ENCODE assay signal across 20 mouse cellular contexts in the genomic region with DNA sequence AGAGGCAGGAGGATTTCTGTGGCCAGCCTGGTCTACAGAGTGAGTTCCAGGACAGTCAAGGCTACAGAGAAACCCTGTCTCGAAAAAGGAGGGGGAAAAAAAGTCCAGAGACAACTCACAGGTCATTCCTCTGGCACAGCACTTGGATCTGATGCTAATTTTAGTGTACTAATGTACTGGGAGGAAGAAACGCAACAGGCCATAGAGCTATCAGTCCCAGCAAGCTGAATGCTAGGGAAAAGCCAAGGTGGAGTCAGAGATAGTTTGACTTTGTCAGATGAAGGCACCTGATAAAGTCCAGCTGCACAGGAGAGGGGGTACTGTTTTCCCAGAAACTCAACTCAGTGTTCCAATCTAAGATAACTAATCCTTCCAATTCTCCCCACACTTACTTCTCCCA. TPM values are rescaled to one million over a fixed set of nuclear protein-coding genes. Genes with fewer than 3 reads are reported as not detected.
DNase-seq lines count a peak whose midpoint lies in the region; ATAC-seq and TF ChIP-seq lines count a peak whose summit lies in the region.
"Had no signal": no experiment of that assay in that cellular context is flagged by ENCODE, and none has a peak within 500 bp of the region (broad histone marks: within the 10 kb centered on the region; RNA-seq: fewer than 3 reads in every experiment).

No protein-coding gene starts in this region.

- H3K4me3 ChIP-seq in liver, embryonic 11.5 days (ENCODE audit: low read depth, low read length), result no peak overlapping the region
- H3K4me3 ChIP-seq in MEL (ENCODE audit: control insufficient read depth in 1 of 2, insufficient read depth in 1 of 2, low read depth in 2 of 2, low read length in 2 of 2), result no peak overlapping the region
- no peak overlapping the region for H3K4me3 ChIP-seq in liver, embryonic 14.5 days (ENCODE audit: insufficient read depth in 1 of 2, low read depth in 2 of 2, low read length in 2 of 2)
- no peak overlapping the region for H3K4me3 ChIP-seq in lung, postnatal 0 days (ENCODE audit: low read depth, low read length)
- H3K4me3 ChIP-seq in kidney, embryonic 16.5 days (ENCODE audit: low read length), result no peak overlapping the region
- H3K4me3 ChIP-seq: embryonic facial prominence, embryonic 12.5 days; forebrain, embryonic 15.5 days; heart, embryonic 15.5 days; hindbrain, embryonic 13.5 days had no signal

- no peak for TF ChIP-seq POLR2A in MEL (IDR thresholded peaks at IDR 0.05; ENCODE audit: control insufficient read depth in 1 of 2, insufficient read depth in 1 of 2, low read depth in 1 of 2, low read length in 2 of 2, poor library complexity in 1 of 2)

- DNase-seq in liver, embryonic 11.5 days (ENCODE audit: low spot score), result no peak
- no peak for DNase-seq in liver
- DNase-seq in MEL (ENCODE audit: low read depth, low spot score), result no peak
- peak; percentile 19 to 44 (median 34) for DNase-seq in liver, embryonic 14.5 days (ENCODE audit: low read depth in 3 of 3, low spot score in 3 of 3)
- no peak for DNase-seq in ovary, postnatal 10 days (ENCODE audit: low spot score)
- DNase-seq in lung, postnatal 0 days (ENCODE audit: low spot score), result no peak
- DNase-seq: adrenal gland, adult 2 months; adrenal gland, postnatal 36 days; cerebellum, adult 11-12 months; cerebellum, adult 9-10 months; cerebellum, postnatal 25 days; gastrocnemius, postnatal 36 days; heart, adult 18-20 months; heart, postnatal 14 days had no signal

- H3K27ac ChIP-seq in liver, embryonic 11.5 days (ENCODE audit: low read depth, low read length), result no peak overlapping the region
- H3K27ac ChIP-seq in MEL (ENCODE audit: control insufficient read depth, low read depth, low read length), result no peak overlapping the region
- no peak overlapping the region for H3K27ac ChIP-seq in liver, embryonic 14.5 days
- H3K27ac ChIP-seq in lung, postnatal 0 days (ENCODE audit: low read length), result no peak overlapping the region
- no peak overlapping the region for H3K27ac ChIP-seq in kidney, embryonic 16.5 days (ENCODE audit: low read length)
- H3K27ac ChIP-seq: embryonic facial prominence, embryonic 12.5 days; forebrain, embryonic 15.5 days; heart, embryonic 15.5 days; hindbrain, embryonic 13.5 days had no signal

- 0 out of 2 replicates have a peak overlapping the region, but pooled peaks have one; percentile 9 for H3K4me2 ChIP-seq in liver, embryonic 11.5 days
- H3K4me2 ChIP-seq in liver, embryonic 14.5 days (ENCODE audit: low read depth), result 0 out of 2 replicates have a peak overlapping the region, but pooled peaks have one; percentile 3
- H3K4me2 ChIP-seq in lung, postnatal 0 days (replicated peaks; ENCODE audit: low read depth, low read length), result no peak overlapping the region
- no peak overlapping the region for H3K4me2 ChIP-seq in kidney, embryonic 16.5 days (replicated peaks; ENCODE audit: low read depth, low read length)
- H3K4me2 ChIP-seq: embryonic facial prominence, embryonic 12.5 days; forebrain, embryonic 15.5 days; heart, embryonic 11.5 days; heart, embryonic 15.5 days; hindbrain, embryonic 13.5 days had no signal

- H3K9ac ChIP-seq in liver, embryonic 11.5 days (ENCODE audit: low read depth, low read length), result no peak overlapping the region
- no peak overlapping the region for H3K9ac ChIP-seq in MEL (ENCODE audit: control insufficient read depth, low read depth, low read length, poor library complexity, severe bottlenecking)
- no peak overlapping the region for H3K9ac ChIP-seq in liver, embryonic 14.5 days (replicated peaks)
- no peak overlapping the region for H3K9ac ChIP-seq in lung, postnatal 0 days (replicated peaks; ENCODE audit: low read depth)
- H3K9ac ChIP-seq in kidney, embryonic 16.5 days (replicated peaks; ENCODE audit: low read length), result no peak overlapping the region
- H3K9ac ChIP-seq: embryonic facial prominence, embryonic 12.5 days; forebrain, embryonic 15.5 days; heart, embryonic 15.5 days; hindbrain, embryonic 13.5 days had no signal

- no peak for TF ChIP-seq CTCF in MEL (IDR thresholded peaks at IDR 0.05 in 2 of 3, conservative IDR thresholded peaks at IDR 0.05 in 1 of 3; ENCODE audit: control insufficient read depth in 1 of 3, insufficient read depth in 1 of 3, low read depth in 2 of 3, low read length in 3 of 3, poor library complexity in 1 of 3, severe bottlenecking in 1 of 3)
- no peak for TF ChIP-seq CTCF in liver, embryonic 14.5 days (IDR thresholded peaks at IDR 0.05; ENCODE audit: low read depth)
- TF ChIP-seq CTCF in lung, postnatal 0 days (IDR thresholded peaks at IDR 0.05), result no peak

- TF ChIP-seq RAD21 in MEL (IDR thresholded peaks at IDR 0.05; ENCODE audit: low read depth, low read length), result no peak

- H3K9me3 ChIP-seq in liver, embryonic 11.5 days (ENCODE audit: control insufficient read depth, low read length), result no peaks in the 10 kb centered on the region
- no peaks in the 10 kb centered on the region for H3K9me3 ChIP-seq in MEL (replicated peaks; ENCODE audit: insufficient read depth, low read length)
- no peaks in the 10 kb centered on the region for H3K9me3 ChIP-seq in liver, embryonic 14.5 days (ENCODE audit: control insufficient read depth, low read length)
- H3K9me3 ChIP-seq in lung, postnatal 0 days (ENCODE audit: low read length), result no peaks in the 10 kb centered on the region
- H3K9me3 ChIP-seq in kidney, embryonic 16.5 days (ENCODE audit: low read length), result no peaks in the 10 kb centered on the region; the same call in 1 of the 2 replicates
- H3K9me3 ChIP-seq: embryonic facial prominence, embryonic 12.5 days; forebrain, embryonic 15.5 days; heart, embryonic 15.5 days; hindbrain, embryonic 13.5 days had no signal

- TF ChIP-seq EP300 in MEL (IDR thresholded peaks at IDR 0.05; ENCODE audit: low read depth in 1 of 2, low read length in 2 of 2), result no peak; a peak in 1 of 4 replicates
- TF ChIP-seq EP300 in liver, embryonic 14.5 days (IDR thresholded peaks at IDR 0.05; ENCODE audit: low read depth), result peak; percentile 60; the same call in 1 of the 2 replicates
- no peak for TF ChIP-seq EP300 in lung, postnatal 0 days (IDR thresholded peaks at IDR 0.05)

- peaks cover 19% of the 10 kb centered on the region for H3K4me1 ChIP-seq in liver, embryonic 11.5 days (replicated peaks; ENCODE audit: control insufficient read depth, insufficient read depth, low read length)
- H3K4me1 ChIP-seq in MEL (ENCODE audit: control insufficient read depth in 1 of 2, insufficient read depth in 2 of 2, low read length in 2 of 2), result 0 out of 4 replicates have a peak, but pooled peaks cover 2 to 3% of the 10 kb centered on the region in 2 experiments
- H3K4me1 ChIP-seq in liver, embryonic 14.5 days (replicated peaks; ENCODE audit: control insufficient read depth in 2 of 2, insufficient read depth in 2 of 2, low read length in 1 of 2), result peaks cover 5 to 9% of the 10 kb centered on the region in 2 experiments; a peak in 3 of 4 replicates
- peaks cover 7% of the 10 kb centered on the region; the same call in 1 of the 2 replicates for H3K4me1 ChIP-seq in lung, postnatal 0 days (ENCODE audit: insufficient read depth, low read depth, low read length)
- H3K4me1 ChIP-seq in kidney, embryonic 16.5 days (ENCODE audit: insufficient read depth, low read length), result peaks cover 18% of the 10 kb centered on the region

- ATAC-seq in liver, embryonic 11.5 days (replicated peaks; ENCODE audit: low FRiP score), result peak; percentile 65
- peak; percentile 69; the same call in 1 of the 2 replicates for ATAC-seq in liver, embryonic 14.5 days (ENCODE audit: insufficient read depth)
- ATAC-seq in lung, postnatal 0 days, result no peak
- ATAC-seq in kidney, embryonic 16.5 days (ENCODE audit: low FRiP score, low TSS enrichment), result no peak
- ATAC-seq: forebrain, embryonic 15.5 days had no signal

- H3K27me3 ChIP-seq in liver, embryonic 11.5 days (replicated peaks; ENCODE audit: control insufficient read depth, insufficient read depth, low read length), result no peaks in the 10 kb centered on the region
- no peaks in the 10 kb centered on the region for H3K27me3 ChIP-seq in MEL (ENCODE audit: control insufficient read depth in 1 of 2, insufficient read depth in 2 of 2, low read length in 2 of 2)
- H3K27me3 ChIP-seq in liver, embryonic 14.5 days (ENCODE audit: control insufficient read depth, insufficient read depth, low read length), result no peaks in the 10 kb centered on the region
- no peaks in the 10 kb centered on the region for H3K27me3 ChIP-seq in lung, postnatal 0 days (replicated peaks; ENCODE audit: insufficient read depth, low read length)
- H3K27me3 ChIP-seq in kidney, embryonic 16.5 days (ENCODE audit: insufficient read depth, low read length), result no peaks in the 10 kb centered on the region
- H3K27me3 ChIP-seq: embryonic facial prominence, embryonic 12.5 days; forebrain, embryonic 15.5 days; heart, embryonic 15.5 days; hindbrain, embryonic 13.5 days had no signal

- H3K36me3 ChIP-seq in liver, embryonic 11.5 days (ENCODE audit: control insufficient read depth, insufficient read depth, low read length), result peaks cover 73% of the 10 kb centered on the region
- peaks cover 40 to 48% of the 10 kb centered on the region in 2 experiments for H3K36me3 ChIP-seq in MEL (ENCODE audit: control insufficient read depth in 1 of 2, insufficient read depth in 2 of 2, low read length in 2 of 2)
- peaks cover 77% of the 10 kb centered on the region for H3K36me3 ChIP-seq in liver, embryonic 14.5 days (replicated peaks; ENCODE audit: control insufficient read depth, insufficient read depth, low read depth)
- peaks cover 52% of the 10 kb centered on the region for H3K36me3 ChIP-seq in lung, postnatal 0 days (ENCODE audit: insufficient read depth, low read length)
- peaks cover 75% of the 10 kb centered on the region for H3K36me3 ChIP-seq in kidney, embryonic 16.5 days (ENCODE audit: insufficient read depth, low read length)

- WGBS in liver, embryonic 11.5 days, result 75% methylated on average over 2 of the region's 2 CpGs
- 36% methylated on average over 2 of the region's 2 CpGs for WGBS in liver, embryonic 14.5 days (ENCODE audit: insufficient replicate concordance)
- 80% methylated on average over 2 of the region's 2 CpGs for WGBS in lung, postnatal 0 days
- WGBS in kidney, embryonic 16.5 days, result 93% methylated on average over 2 of the region's 2 CpGs

- peaks cover 25% of the 10 kb centered on the region for H3K79me2 ChIP-seq in MEL (ENCODE audit: control insufficient read depth, insufficient read depth, low read length, poor library complexity)

TF ChIP-seq in MEL, 35 proteins besides CTCF, POLR2A, EP300 and RAD21 (continues in another document):
- TF ChIP-seq GATA1 (IDR thresholded peaks at IDR 0.05; ENCODE audit: low read depth, low read length), result peak; percentile 61
- TF ChIP-seq TCF12 (IDR thresholded peaks at IDR 0.05; ENCODE audit: low read depth, low read length), result peak; percentile 62; the same call in 1 of the 2 replicates

RNA-seq across cellular contexts. Expression of a gene that starts 5.4 kb away (rescaled TPM):
- 260 and 294 TPM in 2 replicates for polyA plus RNA-seq in liver, embryonic 11.5 days (2014; fragmentation: Nextera tagmentation; extraction: Ambion mirVana)
- total RNA-seq in MEL (2012; rRNA removed), result 146 and 155 TPM in 2 replicates
- 100 to 1,000 TPM; 217 to 624 TPM for polyA plus RNA-seq in MEL (2012; ENCODE audit: insufficient read depth in 1 of 2, insufficient read length in 2 of 2, low read depth in 1 of 2, low replicate concordance in 2 of 2, missing spikeins in 1 of 2)
- polyA plus RNA-seq in liver, embryonic 14.5 days (2012; rRNA removed), result 47.3 and 86.5 TPM in 2 replicates
- 75.2 and 91.5 TPM in 2 replicates for polyA plus RNA-seq in liver, embryonic 14.5 days (2014; fragmentation: Nextera tagmentation; extraction: Ambion mirVana)
- 159 and 173 TPM in 2 replicates for polyA plus RNA-seq in lung, postnatal 0 days (2015; fragmentation: Nextera tagmentation; extraction: Ambion mirVana)
- polyA plus RNA-seq in kidney, embryonic 16.5 days (2015; fragmentation: Nextera tagmentation; extraction: Ambion mirVana), result 488 and 497 TPM in 2 replicates

Comparison
In these comparisons a context has a peak if more than half of its experiments do, and no peak if none do; other contexts are left out.
1. DNase-seq: peak in liver, embryonic 14.5 days (3 of 3); none in liver, embryonic 11.5 days (single experiment), liver (single experiment), MEL (single experiment), ovary, postnatal 10 days (single experiment) and lung, postnatal 0 days (single experiment).
2. ATAC-seq: peak in liver, embryonic 11.5 days (single experiment) and liver, embryonic 14.5 days (single experiment); none in lung, postnatal 0 days (single experiment) and kidney, embryonic 16.5 days (single experiment).
3. H3K4me2 ChIP-seq: peak in liver, embryonic 11.5 days (single experiment) and liver, embryonic 14.5 days (single experiment); none in lung, postnatal 0 days (single experiment) and kidney, embryonic 16.5 days (single experiment).